Mouse (Mus musculus) heart, postnatal 0 days (tissue): Measurements from ENCODE around the gene Arhgap45. TPM values are rescaled to one million over a fixed set of nuclear protein-coding genes. Genes with fewer than 3 reads are reported as not detected.
"Not testable (repeated sequence)": the region's sequence is repeated elsewhere in the genome, so short reads cannot be mapped to it uniquely, and the experiment has no call there.

Experiments used
- ATAC-seq: fragments of 200-750 bp; cut with Nextera tagmentation; 2 replicates; pipeline ENCODE4 v1.8.0; 2017; ENCODE audit warnings: low read depth, moderate number of reproducible peaks, moderate library complexity; ENCODE audit not compliant: insufficient read depth
- DNase-seq: peaks from one replicate; pipeline ENCODE4 v3.0.0-alpha.2; 2016; ENCODE audit warnings: low spot score
- H3K27ac ChIP-seq: fragments of 300-500 bp; sonication (generic); 2 replicates; pipeline ENCODE4 v1.5.1; 2014; ENCODE audit warnings: low read depth, mild to moderate bottlenecking
- H3K27me3 ChIP-seq: fragments of 300-500 bp; sonication (generic); 2 replicates; pipeline ENCODE4 v1.6.1; 2014; ENCODE audit warnings: low read length, mixed read lengths; ENCODE audit not compliant: control insufficient read depth, insufficient read depth
- H3K36me3 ChIP-seq: fragments of 300-500 bp; sonication (generic); replicated peaks from 2 replicates; pipeline ENCODE4 v1.6.1; 2014; ENCODE audit warnings: low read length, mixed read lengths; ENCODE audit not compliant: control insufficient read depth, insufficient read depth
- H3K4me1 ChIP-seq: fragments of 300-500 bp; sonication (generic); 2 replicates; pipeline ENCODE4 v1.6.1; 2014; ENCODE audit warnings: antibody characterized with exemption; ENCODE audit not compliant: control insufficient read depth, insufficient read depth
- H3K4me2 ChIP-seq: fragments of 300-500 bp; sonication (generic); 2 replicates; pipeline ENCODE4 v1.6.1; 2014; ENCODE audit warnings: low read depth, mild to moderate bottlenecking, low read length, moderate library complexity
- H3K4me3 ChIP-seq: fragments of 300-500 bp; sonication (generic); 2 replicates; pipeline ENCODE4 v1.5.1; 2014; ENCODE audit warnings: low read depth, low read length
- H3K9ac ChIP-seq: fragments of 300-500 bp; sonication (generic); replicated peaks from 2 replicates; pipeline ENCODE4 v1.6.1; 2014; ENCODE audit warnings: low read depth, low read length, mixed read lengths
- H3K9me3 ChIP-seq: fragments of 300-500 bp; sonication (generic); replicated peaks from 2 replicates; pipeline ENCODE4 v1.6.1; 2016; ENCODE audit warnings: low read length; ENCODE audit not compliant: control insufficient read depth
- CTCF ChIP-seq: IDR thresholded peaks from 2 replicates; pipeline ENCODE4 v1.5.1; 2016; ENCODE audit warnings: antibody characterized with exemption, control low read depth, low read depth
- EP300 ChIP-seq: IDR thresholded peaks from 2 replicates; pipeline ENCODE4 v1.6.1; 2016; ENCODE audit warnings: antibody characterized with exemption, low read depth
- WGBS: fragments of 180-500 bp; shearing (Covaris S2); extraction: QIAGEN DNeasy Blood & Tissue Kit; methylation state at CpG from one replicate; pipeline ENCODE4 v1.1.7; 2014; 5-methylcytosine and 5-hydroxymethylcytosine counted together
- polyA plus RNA-seq: library from polyadenylated mRNA; unstranded; fragments of >200 nt; fragmentation: Nextera tagmentation; extraction: Ambion mirVana; gene quantifications from 2 replicates; pipeline ENCODE4 v1.2.1, GENCODE M21; 2015
- total RNA-seq: library from RNA; depleted of rRNA; stranded (reverse); fragments of >200 nt; gene quantifications from 2 replicates; pipeline ENCODE4 v1.2.3, GENCODE M21; 2014; ENCODE audit warnings: low replicate concordance

Gene Arhgap45
- total and polyA plus RNA-seq, 2 experiments from 2014 or later = 1.9 to 3.9 TPM

DNA sequence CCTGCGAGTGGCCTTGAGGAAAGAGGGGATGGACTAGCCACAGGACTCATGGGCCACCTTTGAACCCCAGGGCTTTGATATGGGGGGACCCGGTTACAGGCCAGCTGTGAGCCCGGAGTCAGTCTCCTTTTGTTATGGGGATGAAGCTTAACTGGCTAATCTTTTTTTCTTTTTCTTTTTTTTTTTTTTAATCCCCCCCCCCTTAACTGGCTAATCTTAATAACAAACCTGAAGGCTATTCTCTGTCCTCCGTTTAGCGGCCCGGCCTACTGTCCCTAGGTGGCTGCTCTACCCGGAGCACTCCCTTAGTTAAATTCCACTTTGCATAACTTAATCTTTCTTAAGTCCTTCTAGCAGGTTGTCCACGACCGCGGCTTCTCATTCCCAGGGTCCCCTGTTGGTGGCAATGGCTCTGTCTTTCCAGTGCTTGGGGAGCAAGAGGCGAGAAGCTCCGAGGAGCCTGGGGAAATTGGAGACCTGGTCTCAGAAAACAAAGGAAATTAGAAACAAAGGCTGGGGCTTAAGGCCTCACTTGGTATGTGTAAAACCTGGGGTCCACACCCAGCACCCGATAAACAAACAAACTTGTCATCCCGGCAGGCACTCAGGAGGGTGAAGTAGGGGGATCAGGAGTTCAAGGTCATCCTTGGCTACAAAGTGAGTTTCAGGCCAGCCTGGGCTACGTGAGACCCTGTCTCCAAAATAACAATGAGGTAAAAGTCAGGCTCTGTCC lies 34.6 kb downstream of the Arhgap45 start:
- H3K4me1 ChIP-seq = peaks cover 18% of the 10 kb centered on the region
- no peaks in the 10 kb centered on the region for H3K9me3 ChIP-seq
- no peak for DNase-seq
- no peaks in the 10 kb centered on the region for H3K27me3 ChIP-seq
- ATAC-seq = no peak
- peaks cover 8% of the 10 kb centered on the region for H3K36me3 ChIP-seq
- no peak overlapping the region for H3K4me3 ChIP-seq
- TF ChIP-seq EP300 (no peak), CTCF (no peak)
- WGBS = 46% methylated on average over 15 of the region's 15 CpGs
- no peak overlapping the region for H3K4me2 ChIP-seq
- peak overlapping the region; percentile 69 for H3K27ac ChIP-seq
- no peak overlapping the region for H3K9ac ChIP-seq

DNA sequence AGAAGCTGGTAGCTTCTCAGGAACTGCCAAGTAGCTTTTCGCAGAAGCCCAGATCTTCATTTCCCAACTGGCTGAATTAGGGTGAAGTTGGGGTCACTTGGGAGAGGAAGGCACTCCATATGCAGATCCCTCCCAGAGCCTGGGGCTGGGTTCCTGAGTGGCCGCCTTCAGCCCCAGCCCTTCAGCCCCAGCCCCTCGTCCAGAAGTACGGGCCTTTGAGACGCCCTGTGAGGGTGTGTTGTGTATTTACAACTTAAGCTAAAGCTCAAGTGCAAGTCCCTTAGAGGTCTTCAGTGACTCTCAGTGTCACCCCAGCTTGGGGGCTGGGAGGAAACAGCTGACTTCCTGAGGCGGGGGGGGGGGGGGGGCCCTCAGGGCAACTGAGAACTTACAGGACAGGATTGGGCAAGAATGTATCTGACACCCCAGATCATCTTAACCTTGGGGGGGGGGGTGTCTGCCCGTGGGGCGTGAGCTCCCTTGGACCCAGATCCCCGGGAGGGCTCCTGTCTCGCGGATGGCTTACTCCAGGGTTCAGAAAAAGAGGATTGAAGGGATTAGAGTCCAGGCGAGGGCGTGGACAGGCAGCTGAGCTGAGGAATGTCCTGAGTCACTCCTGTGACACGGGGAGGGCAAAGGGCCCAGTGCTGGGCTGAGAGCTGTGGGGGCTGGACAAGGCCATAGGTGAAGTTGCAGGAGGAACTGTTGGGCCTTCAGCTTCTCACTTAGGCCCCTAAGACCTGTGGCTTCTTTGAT lies 35.3 kb downstream of the Arhgap45 start:
- Histone ChIP-seq H3K9ac (no peak overlapping the region), H3K27ac (peak overlapping the region; percentile 69), H3K4me2 (no peak overlapping the region), H3K4me1 (peaks cover 18% of the 10 kb centered on the region), H3K36me3 (peaks cover 14% of the 10 kb centered on the region), H3K4me3 (no peak overlapping the region), H3K27me3 (no peaks in the 10 kb centered on the region), H3K9me3 (no peaks in the 10 kb centered on the region)
- ATAC-seq (no peak), DNase-seq (peak; percentile 68)
- TF ChIP-seq CTCF = no peak
- no peak for TF ChIP-seq EP300
- WGBS = 31% methylated on average over 14 of the region's 14 CpGs

DNA sequence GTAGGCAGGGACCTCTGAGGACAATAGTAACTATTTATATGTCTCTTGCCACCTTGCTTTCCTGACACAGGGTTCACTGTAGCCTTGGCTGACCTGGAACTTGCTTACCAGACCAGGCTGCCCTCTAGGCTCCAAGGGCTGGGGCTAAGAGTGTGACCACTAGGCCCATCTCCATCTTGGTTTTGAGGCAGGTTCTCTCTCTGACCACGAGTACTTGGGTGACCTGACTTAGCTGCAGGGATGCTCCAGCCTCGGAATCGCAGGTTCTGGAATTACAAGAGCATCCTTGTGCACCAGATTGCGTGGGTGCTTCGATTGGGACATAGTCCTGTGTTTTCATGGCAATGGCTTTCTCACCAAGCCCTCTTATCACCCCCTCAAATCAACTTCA lies 35.9 kb downstream of the Arhgap45 start:
- no peak overlapping the region for H3K4me3 ChIP-seq
- no peak for ATAC-seq
- H3K4me1 ChIP-seq = peaks cover 18% of the 10 kb centered on the region
- peaks cover 20% of the 10 kb centered on the region for H3K36me3 ChIP-seq
- no peak overlapping the region for H3K9ac ChIP-seq
- no peaks in the 10 kb centered on the region for H3K27me3 ChIP-seq
- H3K4me2 ChIP-seq = no peak overlapping the region
- no peaks in the 10 kb centered on the region for H3K9me3 ChIP-seq
- peak overlapping the region; percentile 69 for H3K27ac ChIP-seq
- 85% methylated on average over 5 of the region's 5 CpGs for WGBS
- no peak for DNase-seq
- TF ChIP-seq EP300 = no peak
- TF ChIP-seq CTCF = no peak

DNA sequence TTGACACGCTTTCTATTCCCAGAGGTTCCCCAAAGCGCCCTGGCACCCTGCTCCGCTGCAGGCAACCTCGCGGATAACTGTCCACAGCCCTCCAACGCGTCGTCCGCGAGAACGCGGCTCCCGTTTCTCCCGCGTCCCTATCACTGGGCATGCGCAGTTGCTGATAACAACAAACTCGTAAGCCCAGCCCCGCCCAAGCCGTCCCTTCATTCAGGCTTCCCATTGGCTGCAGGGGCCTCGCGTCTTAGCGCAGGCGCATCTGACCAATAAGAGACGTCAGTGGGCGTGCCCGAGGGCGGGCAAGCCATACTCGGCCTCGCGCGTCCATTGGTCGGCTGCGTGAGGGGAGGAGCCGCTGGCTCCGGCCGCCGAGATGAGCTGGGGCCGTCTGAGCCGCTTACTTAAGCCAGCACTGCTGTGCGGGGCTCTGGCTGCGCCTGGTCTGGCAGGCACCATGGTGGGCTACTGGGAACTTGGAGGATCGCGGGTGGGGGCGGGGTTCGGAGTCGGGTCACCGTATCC lies 36.9 kb downstream of the Arhgap45 start:
- H3K4me1 ChIP-seq = peaks cover 18% of the 10 kb centered on the region
- H3K4me2 ChIP-seq = peak overlapping the region; percentile 91
- H3K4me3 ChIP-seq = peak overlapping the region; percentile 89
- peak overlapping the region; percentile 99 for H3K27ac ChIP-seq
- H3K36me3 ChIP-seq = peaks cover 29% of the 10 kb centered on the region
- DNase-seq = peak; percentile 98
- no peak for TF ChIP-seq EP300
- no peak for TF ChIP-seq CTCF
- peak; percentile 94 for ATAC-seq
- H3K9me3 ChIP-seq = no peaks in the 10 kb centered on the region
- under 1% methylated on average over 47 of the region's 47 CpGs for WGBS
- no peaks in the 10 kb centered on the region for H3K27me3 ChIP-seq
- peak overlapping the region; percentile 97 for H3K9ac ChIP-seq

DNA sequence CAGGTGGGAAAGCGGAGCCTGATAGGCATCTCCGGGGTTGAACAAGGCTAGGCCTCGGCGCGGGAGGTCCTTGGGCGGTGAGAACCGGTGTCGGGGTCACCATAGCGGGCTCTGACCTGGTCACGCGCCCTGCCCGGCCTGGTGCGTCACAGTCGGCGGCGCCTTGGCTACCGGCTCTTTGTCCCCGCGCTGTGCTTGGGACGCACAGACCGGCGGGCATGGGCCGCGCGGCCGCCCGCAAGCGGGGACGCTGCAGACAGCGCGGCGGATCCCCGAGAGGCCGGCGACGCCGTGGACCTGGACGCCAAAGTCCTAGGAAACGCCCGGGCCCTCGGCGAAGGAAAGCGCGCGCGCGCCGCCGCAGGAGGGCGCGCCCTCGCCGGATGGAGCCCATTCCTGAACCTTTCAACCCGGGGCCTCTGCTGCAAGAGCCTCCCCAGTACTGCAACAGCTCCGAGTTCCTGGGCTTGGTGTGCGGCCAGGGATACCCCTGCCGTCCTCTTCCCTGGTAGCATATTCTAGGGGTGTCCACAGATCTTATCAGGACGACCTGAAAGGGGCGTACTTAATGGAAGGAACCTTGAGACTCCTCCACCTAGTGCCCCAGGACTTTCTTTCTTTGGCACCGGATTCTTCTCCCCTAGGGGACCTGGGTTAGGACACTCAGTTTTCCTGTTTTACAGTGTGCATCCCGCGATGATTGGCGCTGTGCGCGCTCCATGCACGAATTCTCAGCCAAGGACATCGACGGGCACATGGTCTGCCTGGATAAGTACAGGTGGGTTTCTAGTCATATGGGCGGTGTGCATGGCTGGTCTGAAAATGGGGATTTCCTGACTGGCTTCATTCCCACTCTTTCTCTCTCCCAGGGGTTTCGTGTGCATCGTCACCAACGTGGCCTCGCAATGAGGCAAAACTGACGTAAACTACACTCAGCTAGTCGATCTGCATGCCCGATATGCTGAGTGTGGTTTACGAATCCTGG lies 37.7 kb downstream of the Arhgap45 start:
- ATAC-seq = peak; percentile 51
- Histone ChIP-seq H3K27me3 (no peaks in the 10 kb centered on the region), H3K9me3 (no peaks in the 10 kb centered on the region), H3K27ac (peak overlapping the region; percentile 99), H3K36me3 (peaks cover 35% of the 10 kb centered on the region), H3K4me3 (peak overlapping the region; percentile 89), H3K4me2 (peak overlapping the region; percentile 91), H3K9ac (peak overlapping the region; percentile 97), H3K4me1 (peaks cover 18% of the 10 kb centered on the region)
- TF ChIP-seq CTCF = peak; percentile 26
- no peak for TF ChIP-seq EP300
- DNase-seq = peak; percentile 71
- WGBS = under 1% methylated on average over 77 of the region's 77 CpGs

DNA sequence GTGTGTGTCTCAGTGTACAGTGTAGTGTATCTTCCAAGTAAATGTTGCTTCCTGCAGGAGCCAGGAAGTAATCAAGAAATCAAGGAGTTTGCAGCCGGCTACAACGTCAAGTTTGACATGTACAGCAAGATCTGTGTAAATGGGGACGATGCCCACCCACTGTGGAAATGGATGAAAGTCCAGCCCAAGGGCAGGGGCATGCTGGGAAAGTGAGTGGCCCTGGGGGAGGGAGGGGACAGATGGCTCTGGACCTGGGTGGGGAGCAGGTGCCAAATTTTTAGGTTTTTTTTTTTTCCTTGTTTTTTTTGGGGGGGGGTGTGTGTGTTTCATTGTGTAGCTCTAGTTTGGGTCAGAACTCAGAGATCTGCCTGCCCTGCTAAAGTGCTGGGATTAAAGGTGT lies 38.5 kb downstream of the Arhgap45 start:
- Histone ChIP-seq H3K36me3 (peaks cover 43% of the 10 kb centered on the region), H3K4me1 (peaks cover 18% of the 10 kb centered on the region), H3K4me3 (peak overlapping the region; percentile 89), H3K27ac (0 out of 2 replicates have a peak overlapping the region, but pooled peaks have one; percentile 99), H3K9ac (peak overlapping the region; percentile 97; the same call in 1 of the 2 replicates), H3K4me2 (peak overlapping the region; percentile 91)
- DNase-seq, ATAC-seq, H3K27me3 ChIP-seq, H3K9me3 ChIP-seq: not testable (repeated sequence)
- 13% methylated on average over 3 of the region's 3 CpGs for WGBS
